Mouse (Mus musculus) small intestine, adult 2 months (tissue): ENCODE results near the gene E2f2.

Experiments
- CTCF ChIP-seq: fragments of 200-500 bp; IDR thresholded peaks from 2 replicates; pipeline ENCODE4 v1.5.1; 2012; ENCODE audit warnings: low read depth, mild to moderate bottlenecking, control low read depth, inconsistent platforms, low read length, moderate library complexity, mixed read lengths; ENCODE audit not compliant: insufficient replicate concordance, insufficient read length; ENCODE audit errors: extremely low read depth
- POLR2A ChIP-seq: fragments of 200-500 bp; IDR thresholded peaks from 2 replicates; pipeline ENCODE4 v1.6.1; 2012; ENCODE audit warnings: low read depth, mild to moderate bottlenecking, control low read depth, inconsistent platforms, low read length, moderate library complexity

GRCm38 (mm10) chr4:136174216-136175193 lies 2.3 kb downstream of the E2f2 start:
- no peak for TF ChIP-seq CTCF
- TF ChIP-seq POLR2A, result no peak
